Mouse (Mus musculus) neural tube, embryonic 10.5 days (tissue): ENCODE results near the gene Ttc13.

Source experiments
- DNase-seq: peaks from one replicate; pipeline ENCODE4 v3.0.0-alpha.2; 2017; ENCODE audit warnings: low spot score; ENCODE audit errors: extremely low spot score

The Ttc13 gene

DNA sequence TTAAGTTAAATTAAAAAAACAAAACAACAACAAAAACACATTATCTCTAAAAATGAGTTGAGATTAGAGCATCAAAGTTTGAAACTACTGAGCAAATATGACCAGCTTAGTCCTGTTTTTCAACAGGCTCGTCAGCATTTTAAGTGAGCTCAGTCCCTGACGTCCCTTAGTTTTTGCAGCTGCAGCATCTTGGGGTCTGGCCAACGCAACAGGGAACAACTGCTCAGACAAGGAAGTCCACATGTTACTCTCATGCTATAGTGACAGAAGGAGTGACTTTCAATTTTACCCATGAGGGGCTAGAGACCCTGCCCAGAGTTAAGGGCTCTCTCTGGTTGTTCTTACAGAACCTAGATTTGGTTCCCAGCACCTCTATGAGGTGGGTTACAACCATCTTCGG is 17.4 kb downstream of the Ttc13 start:
- DNase-seq: no peak

GRCm38 (mm10) chr8:124703526-124703925 is 18.3 kb downstream of the Ttc13 start:
- DNase-seq: no peak

GRCm38 (mm10) chr8:124702183-124702582 is 19.6 kb downstream of the Ttc13 start:
- no peak for DNase-seq

GRCm38 (mm10) chr8:124701023-124701422 is 20.8 kb downstream of the Ttc13 start:
- no peak for DNase-seq

DNA sequence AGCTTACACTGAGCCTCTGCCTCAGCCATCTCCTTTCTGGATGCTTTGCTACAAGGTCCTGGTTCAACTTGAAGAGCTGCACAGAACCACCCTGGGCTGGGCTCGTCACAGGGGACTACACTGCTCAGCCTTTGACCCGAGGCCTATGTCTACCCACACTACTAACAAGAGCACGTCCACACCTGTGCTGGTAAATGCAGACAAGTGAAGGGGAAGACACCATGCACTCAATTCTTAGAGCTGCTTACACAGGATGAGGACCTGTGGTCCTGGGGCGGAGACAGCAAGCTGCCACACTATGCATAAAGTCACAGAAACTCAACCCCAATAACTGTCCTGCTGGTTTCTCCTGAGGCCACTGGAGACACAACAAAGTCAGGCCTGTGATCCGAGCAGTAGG is 21.5 kb downstream of the Ttc13 start:
- DNase-seq: no peak

- no peak for DNase-seq
Observed at GRCm38 (mm10) chr8:124695424-124696100, 26.2 kb downstream of the Ttc13 start.

DNA sequence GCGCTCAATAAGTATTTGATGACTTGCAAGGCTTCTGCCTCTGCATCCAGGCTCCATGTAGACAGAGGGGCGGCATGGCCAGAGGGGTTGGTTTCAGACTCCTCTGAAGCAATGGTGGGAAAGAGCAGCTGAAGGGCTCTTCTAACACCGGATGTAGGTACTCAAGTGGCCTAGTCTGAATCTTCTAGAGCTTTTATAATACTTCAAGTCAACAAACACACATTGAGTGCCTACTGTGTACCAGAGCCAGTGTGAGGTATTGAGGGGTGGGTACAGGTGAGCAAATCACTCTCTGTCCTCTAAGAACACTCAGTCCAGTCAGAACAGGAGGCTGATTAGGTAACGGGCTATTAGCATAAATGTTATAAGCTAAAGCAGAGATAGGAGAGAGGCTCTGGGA is 30.1 kb downstream of the Ttc13 start:
- no peak for DNase-seq

DNA sequence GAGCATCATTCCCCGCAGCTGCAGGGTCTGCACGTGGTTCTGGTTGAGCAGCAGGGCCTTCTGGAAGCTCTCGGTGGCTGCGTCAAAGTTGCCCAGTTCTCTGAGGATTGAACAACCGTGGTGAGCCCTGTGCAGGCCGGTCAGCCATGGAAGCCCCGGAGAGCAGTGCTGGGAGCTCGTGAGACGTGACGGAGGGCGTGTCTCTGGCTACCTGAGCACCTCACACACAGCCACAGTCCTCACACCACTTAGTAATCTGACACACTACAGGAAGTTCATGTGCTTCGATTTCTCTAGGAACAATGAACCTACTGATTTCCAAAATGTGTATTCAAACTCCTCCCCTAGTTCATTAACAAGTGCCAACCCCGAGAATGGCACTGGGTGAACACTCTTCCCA is 32.9 kb downstream of the Ttc13 start:
- no peak for DNase-seq

DNA sequence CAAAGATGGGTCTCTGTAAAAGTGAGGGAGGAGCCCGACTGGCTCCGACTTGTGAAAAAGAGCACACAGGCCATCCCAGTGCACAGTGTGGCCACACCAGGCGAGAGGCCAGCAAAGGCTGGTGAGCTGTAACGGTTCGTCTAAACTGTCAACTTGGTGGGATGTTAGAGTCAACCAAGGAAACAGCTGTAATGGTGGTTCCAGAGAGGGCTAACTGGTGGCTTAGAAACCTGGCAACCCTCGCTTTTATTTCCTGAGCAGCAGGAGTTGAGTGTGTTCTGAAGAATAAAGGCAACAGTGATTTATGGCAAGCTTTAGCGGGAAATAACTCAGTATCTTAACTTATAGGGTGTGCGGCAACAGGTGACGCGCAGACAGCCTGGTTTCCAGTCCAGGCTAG is 39.6 kb downstream of the Ttc13 start:
- DNase-seq: no peak

- no peak for DNase-seq
Observed at GRCm38 (mm10) chr8:124681792-124682157, 40.0 kb downstream of the Ttc13 start.

GRCm38 (mm10) chr8:124681077-124681791 is 40.5 kb downstream of the Ttc13 start:
- DNase-seq: no peak

GRCm38 (mm10) chr8:124678246-124678645 is 43.5 kb downstream of the Ttc13 start:
- no peak for DNase-seq

DNA sequence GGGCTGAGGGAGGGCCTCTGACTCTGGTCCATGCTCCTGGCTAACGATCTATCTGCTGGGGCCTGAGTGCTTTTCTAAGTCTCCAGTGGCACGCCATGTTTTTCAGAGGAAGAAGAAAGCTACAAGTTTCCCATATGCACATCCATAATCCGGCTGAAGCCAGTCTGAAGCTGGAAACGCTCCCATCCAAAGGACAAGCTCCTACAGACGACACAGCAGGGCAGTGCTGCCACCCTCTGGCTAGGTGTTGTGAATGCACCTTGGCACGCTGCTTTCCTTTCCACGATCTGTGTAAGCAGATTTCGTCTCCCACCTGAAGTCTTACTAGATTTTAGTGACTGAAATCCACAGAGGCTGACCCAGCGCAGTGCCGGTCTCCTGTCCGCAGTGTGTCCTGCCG is 44.3 kb downstream of the Ttc13 start:
- DNase-seq: peak; percentile 62

- DNase-seq: no peak
Observed at GRCm38 (mm10) chr8:124677078-124677477, 44.7 kb downstream of the Ttc13 start.

DNA sequence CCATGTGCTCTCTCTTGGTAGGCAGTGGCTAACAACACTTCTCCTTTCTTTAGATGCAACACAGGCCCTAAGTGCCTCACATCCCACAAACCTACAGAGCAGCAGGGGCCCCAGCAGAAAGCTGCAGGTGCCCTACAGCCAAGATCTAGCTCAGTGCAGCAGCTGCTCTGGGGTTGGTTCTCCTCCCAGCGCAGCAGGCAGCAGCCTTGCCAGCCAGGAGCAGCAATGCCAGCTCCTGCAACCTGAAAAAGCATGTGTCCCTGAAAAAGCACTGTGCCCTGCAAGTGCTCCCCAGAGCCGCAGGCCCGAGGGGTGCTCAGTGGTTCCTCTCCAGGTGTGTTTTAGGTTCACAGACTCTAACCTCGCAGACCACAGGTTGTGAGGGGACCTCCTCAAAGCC is 45.1 kb downstream of the Ttc13 start:
- no peak for DNase-seq

GRCm38 (mm10) chr8:124672345-124672744 is 49.4 kb downstream of the Ttc13 start:
- no peak for DNase-seq

GRCm38 (mm10) chr8:124668798-124669197 is 53.0 kb downstream of the Ttc13 start:
- DNase-seq: no peak

DNA sequence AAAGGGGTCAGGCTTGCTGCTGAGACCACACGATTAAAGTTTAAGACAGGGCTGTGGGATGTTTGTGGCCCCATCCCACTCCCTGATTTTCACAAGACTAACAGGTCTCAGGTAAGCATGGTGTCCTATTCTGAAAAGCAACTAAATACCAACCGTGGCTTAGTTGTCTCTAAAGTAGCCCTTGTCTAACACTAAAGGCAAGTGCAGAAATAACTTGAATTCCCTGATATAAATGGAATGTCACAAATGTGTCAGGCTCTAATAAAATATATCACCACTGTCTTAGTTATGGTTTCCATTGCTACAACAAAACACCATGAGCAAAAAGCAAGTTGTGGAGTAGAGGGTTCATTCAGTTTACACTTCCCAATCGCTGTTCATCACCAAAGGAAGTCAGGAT is 57.4 kb downstream of the Ttc13 start:
- DNase-seq: no peak

- no peak for DNase-seq
Observed at GRCm38 (mm10) chr8:124663874-124664230, 57.9 kb downstream of the Ttc13 start.

- DNase-seq: peak; percentile 96
Observed at GRCm38 (mm10) chr8:124663112-124663873, 58.5 kb downstream of the Ttc13 start, which contains the start of gene 2310022B05Rik. TSS of gene 2310022B05Rik (minus strand) at chr8:124663369.

DNA sequence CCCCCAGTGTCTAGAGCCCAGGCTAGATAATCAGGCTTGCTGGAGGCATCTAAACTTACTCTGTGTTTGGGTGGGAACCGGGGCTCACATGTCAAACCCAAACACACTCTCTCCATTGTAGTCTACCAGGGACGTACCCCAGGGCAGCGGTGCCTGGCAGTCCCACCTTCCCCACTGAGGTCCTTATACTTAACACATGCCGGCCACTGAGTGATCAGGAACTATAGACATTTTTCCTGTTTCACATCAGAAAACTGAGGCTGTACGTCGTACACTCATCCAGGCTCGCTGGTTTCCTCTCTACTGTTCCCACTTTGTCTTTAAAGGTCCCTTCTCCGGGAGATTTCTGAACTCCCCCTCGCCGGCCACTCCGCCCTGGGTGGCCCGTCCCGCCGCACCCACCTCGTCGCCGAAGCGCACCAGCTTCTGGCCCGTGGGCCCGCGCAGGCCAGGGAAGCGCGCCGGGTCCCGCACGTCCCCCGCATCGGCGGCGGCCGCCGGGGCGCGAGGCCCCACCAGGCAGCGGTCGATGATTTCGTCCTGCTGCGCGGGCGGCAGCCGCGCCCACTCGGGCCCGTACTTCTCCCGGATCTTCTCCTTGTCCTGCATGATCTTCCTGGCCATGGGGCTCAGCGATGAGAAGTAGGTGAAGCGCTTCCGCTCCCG is 59.2 kb downstream of the Ttc13 start:
- no peak for DNase-seq

- DNase-seq: no peak
Observed at GRCm38 (mm10) chr8:124661781-124662180, 60.0 kb downstream of the Ttc13 start.
